Mouse (Mus musculus): ENCODE measurements at regions not wholly inside any gene's neighbourhood (a gene's known extent, or its start where the extent isn't known, plus 50 kb on each side); places are given as distances from the start of the nearest gene placed in this dataset.

DNA sequence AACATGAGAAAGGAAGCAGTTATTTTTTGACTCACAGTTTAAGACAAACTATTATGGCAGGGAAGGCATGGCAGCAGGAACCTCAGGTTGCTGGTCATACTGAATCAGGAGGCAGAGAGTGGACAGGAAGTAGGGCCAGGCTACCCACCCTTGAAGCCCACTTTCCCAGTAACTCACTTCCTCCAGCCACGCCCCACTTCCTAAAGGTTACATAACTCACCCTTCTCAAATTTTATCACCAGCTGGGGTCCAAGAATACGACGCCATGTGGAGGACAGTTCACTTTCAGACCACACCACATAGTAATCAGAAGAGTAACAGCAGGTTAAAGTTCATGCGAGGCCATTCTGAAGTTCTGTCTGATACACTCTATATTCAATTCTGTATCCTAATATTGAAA is 101.8 kb downstream of the Ddx1 start:
- no peak for TF ChIP-seq POLR2A (IDR thresholded peaks at IDR 0.05; ENCODE audit: insufficient read depth, low read depth, low read length)
- TF ChIP-seq CTCF (IDR thresholded peaks at IDR 0.05; ENCODE audit: insufficient read depth, low read depth, low read length): no peak
